Mouse (Mus musculus): ENCODE measurements around the gene Cdhr5.

- TF ChIP-seq CTCF (IDR thresholded peaks at IDR 0.05; ENCODE audit: extremely low read depth, insufficient read length, insufficient replicate concordance, low read depth, low read length) (no peak), POLR2A (IDR thresholded peaks at IDR 0.05; ENCODE audit: low read depth, low read length) (no peak)
Observed at GRCm38 (mm10) chr7:141219558-141220099, 57.0 kb downstream of the Cdhr5 start.

Data from small intestine, adult 2 months (tissue).